Mouse (Mus musculus) cerebellum, adult 11-12 months (tissue): Measurements from ENCODE around the gene Gm28048.

Source experiments
- DNase-seq: peaks from one replicate; pipeline ENCODE4 v3.0.0; 2022

Gene Gm28048

GRCm38 (mm10) chr11:22989786-22990185 is 7.9 kb upstream of the Gm28048 start:
- DNase-seq = no peak

- no peak for DNase-seq
Observed at GRCm38 (mm10) chr11:22987357-22987756, 5.5 kb upstream of the Gm28048 start.

- no peak for DNase-seq
Observed at GRCm38 (mm10) chr11:22985510-22985909, 3.6 kb upstream of the Gm28048 start.

GRCm38 (mm10) chr11:22982846-22983245 is 956 bp upstream of the Gm28048 start:
- DNase-seq = no peak

GRCm38 (mm10) chr11:22981543-22981950 is 343 bp downstream of the Gm28048 start:
- DNase-seq = no peak

- no peak for DNase-seq
Observed at GRCm38 (mm10) chr11:22981041-22981440, 849 bp downstream of the Gm28048 start.

GRCm38 (mm10) chr11:22979221-22979620 is 2.7 kb downstream of the Gm28048 start:
- DNase-seq = no peak

- peak; percentile 78 for DNase-seq
Observed at GRCm38 (mm10) chr11:22978711-22979110, 3.2 kb downstream of the Gm28048 start.

- DNase-seq = peak; percentile 59
Observed at GRCm38 (mm10) chr11:22978215-22978614, 3.7 kb downstream of the Gm28048 start.

GRCm38 (mm10) chr11:22973599-22973998 is 8.3 kb downstream of the Gm28048 start:
- DNase-seq = no peak

GRCm38 (mm10) chr11:22972746-22973526 is 9.0 kb downstream of the Gm28048 start:
- peak; percentile 85 for DNase-seq

- DNase-seq = peak; percentile 86
Observed at GRCm38 (mm10) chr11:22971835-22972709, 9.8 kb downstream of the Gm28048 start, which contains the start of gene Zrsr1. TSS of gene Zrsr1 (plus strand) at chr11:22972005.

- no peak for DNase-seq
Observed at GRCm38 (mm10) chr11:22970546-22970945, 11.3 kb downstream of the Gm28048 start.

- no peak for DNase-seq
Observed at GRCm38 (mm10) chr11:22969486-22969885, 12.4 kb downstream of the Gm28048 start.

- no peak for DNase-seq
Observed at GRCm38 (mm10) chr11:22965503-22965902, 16.4 kb downstream of the Gm28048 start.

GRCm38 (mm10) chr11:22964401-22964800 is 17.5 kb downstream of the Gm28048 start:
- DNase-seq = no peak

GRCm38 (mm10) chr11:22962101-22962500 is 19.8 kb downstream of the Gm28048 start:
- no peak for DNase-seq

- no peak for DNase-seq
Observed at GRCm38 (mm10) chr11:22957791-22958374, 24.0 kb downstream of the Gm28048 start.

- DNase-seq = no peak
Observed at GRCm38 (mm10) chr11:22956830-22957229, 25.1 kb downstream of the Gm28048 start.

- DNase-seq = no peak
Observed at GRCm38 (mm10) chr11:22956346-22956745, 25.5 kb downstream of the Gm28048 start.

GRCm38 (mm10) chr11:22952668-22953067 is 29.2 kb downstream of the Gm28048 start:
- no peak for DNase-seq

GRCm38 (mm10) chr11:22950131-22950530 is 31.8 kb downstream of the Gm28048 start:
- DNase-seq = no peak

GRCm38 (mm10) chr11:22949101-22949500 is 32.8 kb downstream of the Gm28048 start:
- DNase-seq = no peak
